Mouse (Mus musculus) testis, adult 2 months (tissue): ENCODE results near the gene Kif21b. TPM values are rescaled to one million over a fixed set of nuclear protein-coding genes. Genes with fewer than 3 reads are reported as not detected.

Source experiments
- H3K27ac ChIP-seq: fragments of 200-500 bp; 2 replicates; pipeline ENCODE4 v1.5.1; 2012; ENCODE audit warnings: low read depth, low read length; ENCODE audit not compliant: control insufficient read depth, insufficient read depth
- H3K27me3 ChIP-seq: fragments of 200-500 bp; 2 replicates; pipeline ENCODE4 v1.6.1; 2012; ENCODE audit warnings: mild to moderate bottlenecking, low read length, moderate library complexity; ENCODE audit not compliant: control insufficient read depth, insufficient read depth
- H3K36me3 ChIP-seq: fragments of 200-500 bp; 2 replicates; pipeline ENCODE4 v1.6.1; 2012; ENCODE audit warnings: mild to moderate bottlenecking, low read length; ENCODE audit not compliant: control insufficient read depth, insufficient read depth
- H3K4me1 ChIP-seq: fragments of 200-500 bp; 2 replicates; pipeline ENCODE4 v1.6.1; 2012; ENCODE audit warnings: low read length; ENCODE audit not compliant: control insufficient read depth, insufficient read depth
- H3K4me3 ChIP-seq: fragments of 200-500 bp; 2 replicates; pipeline ENCODE4 v1.5.1; 2012; ENCODE audit warnings: low read depth, mild to moderate bottlenecking, low read length, moderate library complexity, mixed read lengths; ENCODE audit not compliant: control insufficient read depth
- CTCF ChIP-seq: fragments of 200-500 bp; IDR thresholded peaks from 2 replicates; pipeline ENCODE4 v1.5.1; 2012; ENCODE audit warnings: low read depth, mild to moderate bottlenecking, inconsistent platforms, low read length, moderate library complexity; ENCODE audit not compliant: control insufficient read depth, insufficient read depth, insufficient replicate concordance
- POLR2A ChIP-seq: fragments of 200-500 bp; IDR thresholded peaks from 2 replicates; pipeline ENCODE4 v1.6.1; 2012; ENCODE audit warnings: low read depth, mild to moderate bottlenecking, inconsistent platforms, low read length, moderate library complexity; ENCODE audit not compliant: control insufficient read depth
- polyA plus RNA-seq: library from polyadenylated mRNA; depleted of rRNA; stranded (reverse); fragments of >200 nt; gene quantifications from 2 replicates; pipeline ENCODE4 v1.2.3, GENCODE M21; 2012

Kif21b gene
- polyA plus RNA-seq, 1 experiment = 23.9 TPM

DNA sequence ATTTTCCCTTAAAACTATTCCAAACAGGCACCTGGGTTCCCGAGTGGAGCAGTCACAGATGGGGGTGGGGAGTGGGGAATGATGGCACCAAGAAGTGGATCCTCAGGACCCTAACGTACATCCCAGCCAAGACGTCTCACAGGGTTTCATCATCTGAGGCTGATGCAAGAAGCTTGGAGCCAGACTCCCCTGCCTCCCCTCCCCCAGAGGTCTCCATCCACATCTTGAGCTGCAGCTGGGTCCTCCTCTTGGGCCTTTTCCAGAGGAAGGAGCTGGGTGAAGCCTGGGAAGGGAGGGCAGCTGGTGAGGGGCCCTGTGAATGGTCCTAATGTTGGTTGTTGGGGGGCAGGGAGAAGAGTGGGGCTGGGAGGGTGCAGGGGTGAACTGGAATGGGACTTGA, 1.1 kb upstream of the Kif21b start:
- Histone ChIP-seq H3K27me3 (no peaks in the 10 kb centered on the region), H3K36me3 (no peaks in the 10 kb centered on the region), H3K27ac (no peak overlapping the region), H3K4me3 (peak overlapping the region; percentile 41), H3K4me1 (peaks cover 25% of the 10 kb centered on the region)
- TF ChIP-seq POLR2A (no peak), CTCF (no peak)

DNA sequence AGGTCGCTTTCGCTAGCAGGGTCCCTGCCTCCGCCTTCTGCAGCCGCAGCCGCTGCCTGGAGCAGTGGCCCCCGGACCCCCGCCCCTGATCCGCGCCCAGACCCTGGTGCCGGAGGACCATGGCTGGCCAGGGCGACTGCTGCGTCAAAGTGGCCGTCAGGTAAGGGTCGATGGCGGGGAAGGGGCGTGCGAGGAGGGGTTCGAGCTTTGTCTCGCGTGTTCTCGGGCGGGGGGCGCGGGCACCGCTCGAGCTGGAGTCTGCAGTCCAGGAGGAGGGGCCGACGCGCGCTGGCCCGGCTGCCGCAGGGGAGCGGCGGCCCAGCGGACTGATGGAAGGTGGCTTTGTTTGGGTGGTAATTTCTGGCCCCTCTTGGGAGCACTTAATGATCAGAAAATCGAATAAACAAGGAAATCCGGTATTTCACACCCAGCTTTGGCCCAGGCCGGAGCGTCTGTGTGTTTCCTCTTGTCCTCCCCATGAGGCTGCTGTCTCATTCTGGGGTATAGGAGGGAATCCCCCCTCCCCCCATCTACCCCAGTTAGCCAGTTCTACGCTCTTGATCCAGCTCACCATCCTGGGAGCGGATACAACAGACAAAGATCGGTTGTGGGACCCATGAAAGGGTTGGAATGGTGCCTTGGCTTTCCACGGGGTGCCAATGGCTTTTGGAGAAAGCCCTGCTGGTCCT, 558 bp downstream of the Kif21b start:
- peak overlapping the region; percentile 79 for H3K4me3 ChIP-seq
- TF ChIP-seq CTCF = no peak
- TF ChIP-seq POLR2A = no peak
- no peaks in the 10 kb centered on the region for H3K27me3 ChIP-seq
- H3K4me1 ChIP-seq = peaks cover 24% of the 10 kb centered on the region
- H3K36me3 ChIP-seq = no peaks in the 10 kb centered on the region
- no peak overlapping the region for H3K27ac ChIP-seq

DNA sequence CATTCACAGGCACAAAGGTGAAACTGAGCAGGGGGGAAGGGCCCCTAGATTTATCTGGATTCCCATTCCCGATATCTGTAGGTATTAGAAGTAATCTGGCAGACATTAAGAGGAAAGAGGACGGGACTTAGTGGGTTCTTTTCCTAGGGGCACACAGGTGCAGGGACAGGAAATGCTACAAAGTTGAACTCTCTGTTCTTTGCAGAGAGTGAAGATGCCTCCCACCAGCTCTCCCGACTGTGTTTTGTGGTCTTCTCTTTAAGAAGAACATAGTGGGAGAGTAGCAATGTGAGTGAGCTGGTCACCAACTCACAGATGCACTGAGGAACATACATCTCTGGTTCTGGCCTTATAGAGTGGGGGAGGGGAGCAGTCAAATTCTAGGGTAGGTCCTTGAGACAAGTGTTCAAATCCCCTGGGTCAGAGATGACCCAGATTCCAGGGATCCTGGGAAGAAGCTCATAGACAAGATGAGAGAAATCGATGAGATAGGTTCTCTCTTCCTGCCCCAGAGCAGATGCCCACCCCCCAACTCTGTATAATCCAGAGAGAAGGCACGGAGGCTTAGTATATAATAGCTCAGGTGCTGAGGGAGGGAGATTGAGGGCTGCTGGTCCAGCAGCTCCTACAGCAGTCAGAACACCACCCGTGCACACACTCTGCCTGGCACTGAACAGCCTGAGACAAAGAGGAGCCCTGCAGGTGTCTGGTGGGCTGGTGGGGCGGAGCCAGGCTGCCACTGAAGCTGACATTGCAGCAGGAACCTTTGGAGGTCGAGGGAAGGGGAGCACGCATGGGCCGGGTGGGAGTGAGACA, 1.4 kb downstream of the Kif21b start:
- Histone ChIP-seq H3K36me3 (no peaks in the 10 kb centered on the region), H3K27me3 (no peaks in the 10 kb centered on the region), H3K4me3 (peak overlapping the region; percentile 79), H3K27ac (no peak overlapping the region), H3K4me1 (peaks cover 24% of the 10 kb centered on the region)
- TF ChIP-seq CTCF (no peak), POLR2A (no peak)

DNA sequence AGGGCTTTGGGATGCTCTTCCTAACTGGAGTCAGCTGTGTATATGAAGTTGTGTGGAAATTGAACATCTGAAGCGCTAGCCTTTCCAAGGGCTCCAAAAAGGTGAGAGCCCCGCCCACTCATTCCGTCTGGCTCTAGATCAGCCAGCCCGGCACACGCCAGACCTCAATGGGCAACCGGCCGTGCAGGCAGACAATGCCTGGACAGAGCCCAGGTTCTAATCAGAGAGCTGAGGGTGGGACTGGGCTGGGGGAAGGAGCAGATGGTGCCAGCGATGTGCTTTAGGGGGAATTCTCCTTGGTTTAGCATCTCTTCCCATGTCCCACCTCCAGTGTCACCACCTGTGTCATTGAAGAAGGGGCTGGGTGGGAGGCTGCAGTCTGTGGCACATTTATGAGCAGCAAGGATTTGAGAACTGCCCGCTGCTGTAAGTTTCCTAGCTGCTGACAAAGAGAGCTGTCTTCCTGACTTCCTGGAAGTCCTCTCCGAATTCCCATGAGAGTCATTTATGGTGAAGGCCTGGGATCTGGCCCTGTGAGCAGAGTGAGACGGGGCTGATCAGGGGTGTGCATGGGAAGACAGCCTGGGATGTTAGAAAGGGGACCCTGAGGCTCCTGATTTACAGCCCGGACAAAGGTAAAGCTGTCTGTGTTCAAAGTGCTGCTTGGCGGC, 2.5 kb downstream of the Kif21b start:
- no peak overlapping the region; the same call in 1 of the 2 replicates for H3K4me3 ChIP-seq
- no peak overlapping the region for H3K27ac ChIP-seq
- H3K36me3 ChIP-seq = no peaks in the 10 kb centered on the region
- no peaks in the 10 kb centered on the region for H3K27me3 ChIP-seq
- peaks cover 26% of the 10 kb centered on the region for H3K4me1 ChIP-seq
- TF ChIP-seq CTCF (no peak), POLR2A (no peak)

DNA sequence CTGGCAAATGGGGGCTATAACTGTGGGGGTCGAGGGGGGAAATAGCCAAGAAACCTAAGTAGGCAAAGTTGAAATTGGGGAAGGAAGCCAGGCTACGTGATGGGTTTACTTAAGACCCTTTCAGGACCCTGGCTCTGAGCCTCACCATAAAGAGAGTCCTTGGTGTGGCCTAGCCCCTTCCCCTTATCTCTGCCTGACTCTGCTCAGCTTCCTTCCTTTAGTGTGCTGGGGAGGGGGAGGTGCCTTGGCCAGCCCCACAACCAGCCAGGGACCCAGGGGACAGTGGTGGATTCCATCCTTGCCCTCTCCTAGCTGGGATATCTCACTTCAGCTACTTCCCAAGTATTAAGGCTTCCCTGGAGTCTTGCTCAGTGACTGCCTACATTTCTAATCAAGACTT, 3.4 kb downstream of the Kif21b start:
- TF ChIP-seq CTCF = no peak
- TF ChIP-seq POLR2A = no peak
- no peaks in the 10 kb centered on the region for H3K36me3 ChIP-seq
- peaks cover 26% of the 10 kb centered on the region for H3K4me1 ChIP-seq
- no peaks in the 10 kb centered on the region for H3K27me3 ChIP-seq
- H3K27ac ChIP-seq = no peak overlapping the region
- no peak overlapping the region for H3K4me3 ChIP-seq

DNA sequence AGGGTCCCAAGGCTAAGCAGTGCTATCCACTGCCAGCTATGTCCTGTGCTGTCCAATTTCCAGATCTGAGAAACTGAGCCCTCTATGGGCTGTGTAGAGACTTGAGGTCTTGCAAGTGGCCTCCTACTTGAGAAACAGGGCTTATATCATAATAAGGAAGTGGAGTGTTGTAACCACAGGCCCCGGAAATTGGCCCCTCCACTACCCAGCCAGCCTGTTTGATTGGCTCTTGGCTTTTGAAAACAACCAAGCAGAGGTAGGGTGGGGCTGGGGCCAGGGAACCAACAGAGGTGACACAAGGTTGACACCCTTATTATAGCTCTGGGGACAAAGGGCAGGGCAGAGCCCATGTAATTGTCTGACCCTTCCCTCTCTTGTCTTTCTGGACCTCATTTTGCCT, 3.9 kb downstream of the Kif21b start:
- H3K36me3 ChIP-seq = no peaks in the 10 kb centered on the region
- H3K27me3 ChIP-seq = no peaks in the 10 kb centered on the region
- H3K27ac ChIP-seq = no peak overlapping the region
- TF ChIP-seq CTCF (no peak), POLR2A (no peak)
- no peak overlapping the region for H3K4me3 ChIP-seq
- peaks cover 28% of the 10 kb centered on the region for H3K4me1 ChIP-seq

DNA sequence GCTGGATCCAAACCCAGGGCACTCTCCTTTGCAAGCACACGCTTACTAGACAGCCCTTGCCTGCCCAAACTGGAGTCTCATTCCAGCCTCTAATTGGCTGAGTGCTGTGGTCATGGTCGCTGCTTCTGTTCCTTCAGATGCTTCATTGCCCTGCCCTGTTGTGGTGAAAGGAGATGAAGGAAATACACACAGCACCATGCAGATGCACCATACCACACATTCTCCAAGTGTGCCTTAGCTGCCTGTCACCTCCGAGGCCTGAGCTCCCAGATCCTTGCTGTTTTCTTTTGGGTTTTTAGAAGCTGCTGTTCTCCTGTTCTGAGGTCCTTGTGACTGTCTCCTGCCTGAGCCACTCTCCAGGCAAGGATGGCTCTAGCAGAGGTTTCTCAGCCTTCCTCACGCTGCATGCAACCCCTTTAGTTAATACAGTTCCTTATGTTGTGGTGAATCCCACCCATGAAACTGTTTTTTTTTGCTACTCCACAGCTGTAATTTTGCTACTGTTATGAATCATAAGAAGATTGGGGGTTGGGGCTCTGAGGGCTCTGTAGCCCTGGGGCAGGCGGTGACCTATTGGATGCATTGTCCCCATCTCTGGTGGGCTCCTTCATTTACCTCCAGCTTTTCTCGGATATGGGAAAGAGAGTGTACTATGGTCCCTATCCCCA, 4.7 kb downstream of the Kif21b start:
- Histone ChIP-seq H3K27me3 (no peaks in the 10 kb centered on the region), H3K36me3 (no peaks in the 10 kb centered on the region), H3K27ac (no peak overlapping the region), H3K4me3 (no peak overlapping the region), H3K4me1 (peaks cover 31% of the 10 kb centered on the region)
- TF ChIP-seq CTCF (no peak), POLR2A (no peak)
